Mouse (Mus musculus) cerebellum, adult 11 months (tissue): ENCODE results near the gene Lrig2.
"Not testable (repeated sequence)": the region's sequence is repeated elsewhere in the genome, so short reads cannot be mapped to it uniquely, and the experiment has no call there.

ENCODE experiments used
- DNase-seq: peaks from one replicate; pipeline ENCODE4 v3.0.0; 2022

Lrig2 gene

DNA sequence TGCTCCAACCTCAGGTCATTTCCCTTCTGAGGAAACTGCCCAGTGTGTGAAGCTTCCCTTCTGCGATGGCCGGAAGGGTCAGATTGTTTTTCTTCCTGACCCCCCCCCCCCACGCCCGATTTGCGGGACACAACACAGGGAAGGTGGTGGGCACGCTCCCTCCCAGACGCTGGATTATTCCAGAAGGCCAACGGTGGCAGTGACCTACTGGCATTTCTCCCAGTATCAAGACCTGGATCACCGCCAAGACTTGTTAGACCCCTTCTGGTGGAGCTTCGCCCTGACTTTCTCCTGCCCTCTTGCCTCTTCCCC, 79.9 kb downstream of the Lrig2 start:
- DNase-seq = no peak

DNA sequence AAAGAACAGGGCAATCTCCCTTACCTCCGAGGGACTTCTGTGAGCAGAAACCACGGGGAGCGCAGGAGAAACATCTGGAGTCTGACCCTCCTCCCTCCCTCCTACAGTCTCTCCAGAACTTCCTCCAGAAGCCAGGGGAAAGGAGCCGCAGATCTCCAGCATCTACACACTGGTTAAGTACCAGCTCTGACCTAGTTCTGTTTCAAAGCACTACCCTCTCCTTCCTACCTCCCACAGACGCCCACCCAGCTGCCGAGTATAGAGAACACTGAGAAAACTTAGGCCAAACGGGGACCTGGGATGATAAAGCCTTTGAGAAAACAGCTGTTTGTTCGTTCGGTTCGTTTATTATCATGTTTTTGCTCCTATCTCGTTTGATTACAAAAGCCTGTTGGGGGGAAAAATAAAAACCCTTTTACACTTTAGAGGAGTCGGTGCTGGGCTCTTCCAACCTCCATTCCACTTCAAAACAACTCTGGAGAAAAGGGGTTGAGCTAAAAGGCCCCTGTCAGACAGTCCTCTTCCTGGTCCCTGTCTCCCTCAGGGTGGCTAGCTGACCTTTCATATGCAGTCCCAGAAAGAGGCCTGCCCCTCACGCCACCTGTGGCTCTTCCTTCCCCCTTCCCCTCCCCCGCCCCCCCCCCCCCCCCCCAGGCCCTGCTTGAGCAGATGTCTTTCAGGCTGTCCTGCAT, 80.4 kb downstream of the Lrig2 start:
- DNase-seq = no peak

DNA sequence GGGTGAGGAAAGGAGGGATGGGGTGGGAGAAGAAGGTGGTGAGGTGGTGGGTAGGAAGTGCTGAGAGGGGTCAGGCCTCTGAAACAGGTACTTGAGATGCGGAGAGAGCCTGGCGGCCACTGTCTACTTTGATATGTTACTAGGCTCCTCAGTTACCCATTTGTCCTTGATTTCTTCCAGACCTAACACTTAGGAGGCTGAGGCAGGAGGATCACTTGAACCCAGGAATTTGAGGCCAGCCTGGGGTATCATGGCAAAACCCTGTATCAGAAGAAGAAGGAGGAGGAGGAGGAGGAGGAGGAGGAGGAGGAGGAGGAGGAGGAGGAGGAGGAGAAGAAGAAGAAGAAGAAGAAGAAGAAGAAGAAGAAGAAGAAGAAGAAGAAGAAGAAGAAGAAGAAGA, 84.4 kb downstream of the Lrig2 start:
- not testable (repeated sequence) for DNase-seq

DNA sequence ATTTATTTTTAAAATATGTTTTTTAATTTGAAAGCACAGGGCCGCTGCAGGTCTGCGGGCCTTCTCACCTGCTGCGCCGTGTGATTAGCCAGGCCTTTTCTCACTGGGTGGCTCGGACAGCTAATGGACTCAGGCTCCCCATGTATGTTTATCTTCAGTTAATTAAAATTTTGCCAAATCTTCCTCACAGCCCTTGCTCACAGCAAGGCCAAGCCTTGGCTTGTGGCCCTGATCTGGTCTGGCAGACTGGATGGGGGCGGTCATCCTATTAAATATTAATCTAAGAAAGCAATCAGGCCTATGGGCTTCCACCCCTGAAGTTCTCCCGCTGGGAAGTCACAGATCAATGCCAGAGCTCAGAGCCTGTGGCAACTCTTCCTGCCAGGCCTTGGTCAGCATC, 87.4 kb downstream of the Lrig2 start:
- peak; percentile 30 for DNase-seq

DNA sequence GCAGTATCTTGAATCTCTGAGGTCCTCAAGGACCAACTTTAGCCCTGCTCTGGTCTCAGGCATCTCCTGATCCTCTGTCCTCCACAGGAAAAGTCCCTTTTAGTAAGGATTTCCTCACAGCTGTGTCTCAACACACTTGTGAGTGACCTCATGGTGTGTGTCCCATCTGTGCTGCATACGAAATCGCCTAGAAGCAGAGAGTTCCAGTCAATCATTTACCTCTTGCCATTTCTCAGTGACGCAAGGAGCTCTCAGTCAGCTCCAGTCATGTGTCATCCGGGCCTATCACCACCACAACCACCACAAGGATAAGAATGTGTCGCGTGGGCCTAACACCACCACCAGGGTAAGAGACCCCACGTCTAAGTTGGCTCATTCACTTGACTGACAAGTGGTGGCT, 90.8 kb downstream of the Lrig2 start:
- no peak for DNase-seq

DNA sequence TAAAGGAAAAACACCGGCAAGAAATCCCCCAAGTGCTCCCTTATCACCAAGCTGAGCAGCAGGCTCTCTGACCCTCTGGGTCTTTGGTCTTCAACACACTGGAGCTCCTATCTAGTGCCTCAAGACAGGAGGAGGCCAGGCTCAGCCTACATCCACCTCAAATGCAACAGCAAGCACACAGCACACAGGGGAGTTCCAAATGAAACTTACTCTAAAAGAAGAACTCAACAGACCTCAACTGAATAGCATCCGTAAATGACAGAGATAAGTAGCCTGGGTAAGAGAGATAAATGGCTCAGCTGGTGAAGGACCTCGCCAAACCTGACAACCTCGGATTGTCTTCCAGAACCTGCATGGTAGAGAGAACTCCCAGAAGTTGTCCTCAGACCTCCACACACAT, 91.7 kb downstream of the Lrig2 start:
- DNase-seq = no peak

DNA sequence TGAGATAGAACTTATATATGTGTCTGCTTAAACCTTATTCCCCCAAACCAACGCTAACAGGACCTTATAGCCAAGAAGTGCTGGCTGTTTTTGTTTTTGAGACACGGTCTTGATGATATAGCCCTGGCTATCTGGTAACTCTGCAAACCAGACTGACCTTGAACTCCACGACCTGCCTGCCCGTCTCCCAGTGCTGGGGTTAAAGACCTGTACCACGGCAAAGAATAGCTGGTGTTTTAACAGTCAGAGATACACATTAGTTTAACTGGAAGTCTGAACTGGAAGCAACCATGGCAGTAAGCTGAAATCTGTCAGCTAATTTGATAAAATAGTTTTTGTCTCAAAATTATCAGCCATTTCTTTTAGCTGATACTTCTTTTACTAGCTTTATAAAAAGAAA, 94.9 kb downstream of the Lrig2 start:
- DNase-seq = no peak

DNA sequence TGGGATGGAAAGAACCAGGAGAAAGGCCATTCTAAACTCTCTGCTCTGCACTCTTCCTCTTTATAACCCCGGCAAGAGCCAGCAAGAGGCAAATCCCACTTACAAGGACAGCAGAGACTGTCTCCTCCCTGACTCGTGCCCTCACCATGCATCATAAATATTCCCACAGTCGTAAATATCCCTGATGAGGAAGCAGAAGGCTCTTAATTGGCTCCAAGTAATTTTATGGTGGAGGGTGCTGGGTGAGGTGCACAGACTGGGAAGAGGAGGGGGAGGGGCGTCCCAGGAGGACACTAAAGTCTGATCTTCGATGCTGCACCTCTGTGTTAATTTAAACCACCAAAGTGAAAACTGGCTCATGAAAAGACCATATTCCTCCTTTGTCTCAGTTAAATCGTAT, 99.2 kb downstream of the Lrig2 start:
- DNase-seq = no peak

DNA sequence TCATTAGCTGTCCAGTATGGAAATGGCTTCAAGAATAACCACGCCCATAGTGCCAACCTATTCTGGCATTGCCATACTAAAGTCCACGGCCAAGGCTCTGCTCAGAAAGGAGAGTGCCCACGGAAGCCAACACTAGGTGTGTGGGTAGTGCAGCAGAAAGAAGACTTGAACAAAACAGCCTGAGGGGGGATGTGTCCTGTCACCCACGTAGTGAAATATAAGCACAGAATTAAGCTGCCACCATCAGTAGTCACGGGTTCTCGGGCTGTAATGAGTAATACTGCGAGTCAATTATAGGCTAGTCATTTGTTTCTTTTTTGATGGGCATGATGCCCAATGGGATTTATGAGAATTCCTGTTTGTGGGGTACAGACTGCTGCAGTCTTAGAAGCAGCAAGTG, 104.2 kb downstream of the Lrig2 start:
- DNase-seq = no peak

DNA sequence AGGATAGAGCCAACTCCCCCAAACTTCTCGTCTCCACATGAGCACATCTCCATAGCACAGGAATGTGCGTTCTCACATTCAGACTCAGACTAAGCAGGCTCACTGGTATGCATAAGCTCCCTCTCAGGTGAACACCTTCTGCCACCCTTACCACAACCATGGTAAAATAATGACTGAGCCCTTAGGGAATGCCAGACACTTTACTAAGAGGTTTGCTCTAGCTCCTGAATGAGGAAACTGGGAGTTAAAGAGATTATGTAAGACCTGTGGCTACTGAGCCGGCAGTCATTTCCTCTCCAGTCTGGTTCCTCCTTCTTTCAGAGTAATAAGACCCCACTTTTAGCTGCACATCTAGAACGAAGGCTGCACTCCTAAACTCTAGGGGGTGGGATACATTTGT, 108.1 kb downstream of the Lrig2 start:
- DNase-seq = no peak

DNA sequence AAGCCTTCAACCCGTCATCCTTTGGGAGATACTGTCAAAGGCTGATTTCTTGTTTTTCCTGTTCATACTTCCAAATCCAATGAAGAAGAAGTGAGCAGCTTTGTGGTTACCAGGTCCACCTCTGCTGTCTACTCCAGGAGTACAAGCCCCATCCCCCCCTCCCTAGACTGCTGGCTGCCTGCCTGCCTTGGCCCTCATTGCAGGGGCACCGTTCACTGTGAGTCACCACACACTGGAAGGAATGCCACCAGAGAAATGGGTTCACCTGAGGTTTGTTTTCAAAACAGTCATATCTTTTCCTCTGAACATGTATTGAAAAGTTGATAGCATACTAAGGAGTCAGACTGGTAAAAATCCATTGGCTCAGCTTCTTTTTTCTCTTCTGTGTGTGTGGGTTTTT, 110.5 kb downstream of the Lrig2 start:
- no peak for DNase-seq

DNA sequence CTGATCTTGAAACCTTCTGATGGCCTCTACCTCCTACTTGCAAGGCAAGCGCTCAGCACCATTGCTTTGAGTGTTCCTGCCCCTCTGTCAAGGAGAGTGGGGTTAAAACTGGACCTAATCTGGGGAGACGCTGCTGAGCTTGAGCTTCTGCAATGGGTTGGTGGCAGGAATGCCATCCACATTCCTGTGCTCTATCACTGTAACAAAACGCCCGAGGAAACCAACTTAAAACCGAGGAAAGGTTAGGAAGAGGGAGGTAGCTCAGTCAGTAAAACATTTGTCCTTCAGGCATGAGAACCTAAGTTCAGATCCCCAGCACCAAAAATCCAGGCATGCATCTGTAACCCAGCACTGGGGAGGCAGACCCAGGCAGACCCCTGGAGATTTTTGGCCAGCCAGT, 111.6 kb downstream of the Lrig2 start:
- no peak for DNase-seq

DNA sequence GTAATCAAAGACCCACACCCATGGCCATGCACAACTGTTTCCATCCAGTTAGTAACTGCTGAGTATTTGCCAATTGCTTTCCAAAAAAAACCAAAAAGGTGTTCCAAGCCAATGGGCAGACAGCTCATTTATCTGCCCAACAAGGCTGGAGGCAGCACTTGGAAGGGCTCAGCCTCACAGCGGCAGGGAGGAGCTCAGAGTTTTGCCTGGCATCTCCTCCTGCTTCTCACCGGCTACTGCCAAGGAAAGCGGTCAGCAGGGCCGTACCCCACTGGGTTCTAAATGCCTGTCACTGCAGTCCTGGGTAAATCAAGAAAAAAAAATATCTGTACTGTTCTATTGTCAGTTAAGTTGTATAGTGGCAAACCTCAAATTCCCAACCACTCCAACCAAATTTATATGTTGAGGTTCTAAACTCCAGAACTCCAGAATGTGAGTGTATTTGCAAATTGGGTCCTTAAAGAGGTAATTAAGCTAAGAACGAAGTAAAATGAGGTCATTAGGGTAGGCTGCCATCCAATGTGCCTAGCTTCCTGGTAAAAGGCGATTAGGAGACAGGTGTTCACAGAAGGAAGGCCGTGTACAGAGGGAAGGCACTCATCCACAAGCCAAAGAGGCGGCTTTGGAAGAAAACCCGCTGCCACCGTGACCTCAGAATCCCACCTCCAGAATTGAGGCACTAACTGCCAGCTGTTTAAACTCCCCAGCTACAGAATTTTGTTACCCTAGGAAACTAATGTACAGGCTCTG, 112.2 kb downstream of the Lrig2 start:
- peak; percentile 73 for DNase-seq

DNA sequence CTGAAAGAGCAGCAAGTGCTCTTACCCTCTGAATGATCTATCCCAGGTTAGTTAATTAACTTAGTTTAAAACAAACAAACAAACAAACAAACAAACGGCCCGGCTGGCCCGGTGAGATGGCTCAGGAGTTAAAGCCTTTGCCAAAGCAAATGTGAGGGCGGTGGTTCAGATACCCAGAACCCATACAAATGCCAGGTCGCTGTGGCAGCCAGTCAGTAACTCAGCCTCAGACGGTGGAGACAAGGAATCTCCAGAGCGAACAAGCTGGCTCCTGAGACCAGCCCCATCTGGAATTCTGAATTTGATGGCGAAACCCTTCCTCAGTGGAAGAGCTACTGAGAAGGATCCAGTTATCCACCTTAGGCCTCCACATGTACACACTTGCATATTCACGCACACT, 114.4 kb downstream of the Lrig2 start:
- peak; percentile 32 for DNase-seq

DNA sequence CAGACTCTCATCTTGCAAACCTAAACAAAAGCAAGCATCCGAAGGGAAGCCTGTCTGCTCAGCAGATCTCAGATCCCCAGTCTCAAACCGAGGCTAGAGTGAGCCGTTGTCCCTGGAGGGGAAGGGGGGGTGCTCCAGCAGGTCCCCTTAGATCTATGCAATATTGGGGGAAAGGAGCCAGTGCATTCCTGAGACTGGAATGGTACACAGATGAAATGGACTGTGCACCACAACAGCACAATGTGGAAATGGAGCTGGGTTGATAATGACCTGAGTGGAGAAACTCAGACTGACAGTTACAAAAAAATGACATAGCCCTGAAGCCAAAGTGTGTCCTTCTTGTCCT, 115.0 kb downstream of the Lrig2 start:
- DNase-seq = no peak

DNA sequence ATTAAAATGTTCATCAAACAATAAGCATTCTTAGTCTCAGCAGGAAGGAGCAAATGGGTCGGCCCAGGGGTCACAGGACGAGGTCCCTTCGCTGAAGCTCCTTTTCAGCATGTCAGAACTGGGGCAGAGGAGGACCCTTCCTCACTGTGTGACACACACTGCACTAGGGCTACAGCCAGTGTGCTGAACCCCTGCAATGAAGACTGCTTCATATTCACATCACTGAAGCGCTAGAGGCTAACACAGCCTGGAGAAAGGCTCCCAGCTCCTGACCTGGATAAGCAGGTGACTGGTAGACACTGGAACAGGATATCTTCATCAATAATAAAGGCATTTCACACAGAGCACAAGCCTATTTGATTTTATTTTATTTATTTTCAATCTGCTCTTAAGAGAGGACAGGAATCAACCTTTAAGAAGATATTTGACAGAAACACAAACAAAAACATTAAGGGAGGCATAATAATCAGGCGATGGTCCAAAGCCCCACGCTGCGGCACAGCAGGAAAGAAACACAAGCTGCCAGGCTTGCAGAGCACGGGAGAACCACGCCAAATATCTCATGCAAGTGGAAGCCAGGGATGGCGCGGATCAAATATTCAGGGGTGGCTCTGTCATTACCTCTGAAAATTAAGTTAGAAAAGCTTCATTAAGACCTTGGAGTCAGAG, 115.5 kb downstream of the Lrig2 start:
- DNase-seq = peak; percentile 75

DNA sequence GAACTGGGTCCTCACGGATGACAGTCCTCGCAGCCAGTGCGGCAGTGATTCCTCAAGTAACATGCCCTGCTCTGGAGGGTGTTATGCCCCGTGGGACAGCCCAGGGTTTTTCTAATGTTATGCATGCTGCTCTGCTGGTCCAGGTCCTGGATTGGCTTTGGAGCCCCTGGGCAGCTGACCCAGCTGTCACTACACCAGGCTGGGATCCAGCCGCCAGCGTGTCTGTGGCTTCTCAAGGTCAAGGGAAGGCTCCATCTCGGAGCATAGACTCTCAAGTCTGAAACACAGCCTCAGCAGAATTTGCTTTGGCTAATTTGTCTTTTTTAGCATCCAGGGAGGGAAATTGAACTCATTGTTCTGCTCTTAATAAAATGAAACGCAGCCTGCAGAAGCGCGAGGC, 121.6 kb downstream of the Lrig2 start:
- DNase-seq = no peak

DNA sequence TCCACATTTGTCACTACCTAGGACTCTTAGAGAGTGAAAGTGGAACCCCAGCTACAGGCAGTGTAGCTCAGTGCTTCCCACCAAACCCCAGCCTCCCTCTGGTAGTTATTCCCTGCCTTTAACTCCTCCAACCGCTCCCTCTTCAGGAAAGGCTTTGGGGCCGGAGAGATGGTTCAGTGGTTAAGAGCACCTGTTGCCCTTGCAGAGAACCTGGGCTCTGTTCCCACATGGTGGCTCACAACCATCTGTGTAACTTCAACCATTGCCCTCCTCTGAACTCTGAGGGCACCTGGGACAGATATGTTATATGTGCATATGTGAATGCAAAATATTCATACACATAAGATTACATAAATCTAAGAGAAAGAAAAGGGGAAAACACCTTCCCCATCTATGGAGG, 122.3 kb downstream of the Lrig2 start:
- no peak for DNase-seq

DNA sequence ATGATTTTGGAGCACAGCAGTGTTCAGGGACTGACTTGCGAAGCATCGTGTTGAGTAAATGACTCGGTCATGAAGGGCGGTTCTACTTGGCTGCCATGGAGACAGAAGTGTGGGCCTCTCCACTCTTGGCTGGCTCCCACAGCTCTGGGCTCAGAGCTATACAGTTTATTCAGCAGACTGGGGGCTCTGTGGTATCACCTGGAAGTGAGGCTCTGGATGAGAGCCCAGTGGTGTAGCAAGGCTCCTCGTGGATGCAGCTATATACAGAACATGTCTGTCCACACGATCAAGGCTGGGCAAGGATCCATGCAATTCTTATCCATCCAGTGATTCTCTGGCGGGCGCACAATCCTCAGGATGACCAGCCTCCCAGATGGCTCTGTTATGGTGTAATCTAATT, 126.1 kb downstream of the Lrig2 start:
- no peak for DNase-seq

DNA sequence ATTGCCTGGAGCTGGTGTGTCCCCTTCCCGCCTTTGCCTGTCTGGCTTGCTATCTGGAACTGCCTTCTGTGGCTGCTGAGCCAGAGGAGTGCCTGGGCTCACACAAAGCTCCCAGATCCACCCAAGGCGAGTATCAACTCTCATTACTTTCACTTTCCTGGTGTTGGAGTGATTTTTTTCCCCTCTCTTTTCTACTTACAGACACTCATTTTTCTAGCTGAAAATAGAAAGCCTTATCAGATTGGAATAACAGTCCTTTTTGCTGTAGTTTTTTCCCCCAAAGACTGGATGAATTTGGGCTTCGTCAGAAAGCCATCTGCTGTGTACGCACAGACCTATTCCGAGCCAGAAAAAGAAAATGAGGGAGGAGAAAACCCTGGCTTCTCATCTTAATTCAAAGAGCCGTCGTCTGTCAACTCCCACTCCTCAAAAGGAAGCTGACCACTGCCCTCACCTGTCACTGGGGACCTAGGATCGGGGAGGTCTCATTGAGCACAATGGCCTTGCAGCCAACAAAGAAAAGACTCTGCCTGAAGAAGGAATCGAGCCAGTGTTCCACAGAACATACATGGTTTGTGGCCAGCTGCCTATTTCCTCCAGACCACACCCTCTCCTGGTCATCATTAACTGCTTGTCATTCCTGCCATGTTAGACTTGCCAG, 127.9 kb downstream of the Lrig2 start:
- no peak for DNase-seq

DNA sequence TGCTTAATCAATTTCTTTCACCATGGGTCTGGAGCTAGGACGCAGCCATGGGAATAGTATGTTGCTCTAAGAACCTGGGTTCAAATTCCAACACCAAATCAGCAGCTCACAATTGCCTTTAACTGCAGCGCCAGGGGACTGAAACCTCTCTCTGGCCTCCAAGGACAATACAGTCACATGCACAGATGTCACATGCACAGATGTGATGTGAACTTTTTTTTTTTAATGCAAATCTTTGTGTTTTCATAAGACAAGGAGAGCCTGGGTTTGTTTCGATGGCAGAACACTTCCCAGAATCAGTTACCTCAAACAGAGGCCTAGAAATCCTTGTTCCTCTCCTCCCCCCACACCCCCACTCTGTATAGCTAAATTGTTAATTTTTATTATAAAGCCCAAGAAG, 133.5 kb downstream of the Lrig2 start:
- DNase-seq = no peak

DNA sequence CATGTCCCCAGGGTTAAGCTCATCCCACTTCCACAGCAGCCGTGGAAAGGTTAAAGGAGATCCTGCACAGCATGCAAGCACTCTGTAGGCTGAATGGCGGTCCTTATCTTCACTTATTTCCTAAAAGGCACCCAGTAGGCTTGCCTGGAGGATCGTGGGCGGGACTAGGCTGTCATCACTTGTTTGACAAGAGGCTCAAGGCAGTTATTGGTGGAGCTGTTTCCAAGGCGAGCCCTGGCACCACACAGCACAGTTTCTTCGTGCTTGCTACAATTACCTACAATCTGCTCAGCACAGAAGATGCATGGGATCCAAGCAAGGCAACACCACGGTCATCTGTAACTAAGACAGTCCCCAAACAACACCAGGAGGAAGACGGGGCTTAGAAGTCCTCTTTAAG, 137.8 kb downstream of the Lrig2 start:
- no peak for DNase-seq

DNA sequence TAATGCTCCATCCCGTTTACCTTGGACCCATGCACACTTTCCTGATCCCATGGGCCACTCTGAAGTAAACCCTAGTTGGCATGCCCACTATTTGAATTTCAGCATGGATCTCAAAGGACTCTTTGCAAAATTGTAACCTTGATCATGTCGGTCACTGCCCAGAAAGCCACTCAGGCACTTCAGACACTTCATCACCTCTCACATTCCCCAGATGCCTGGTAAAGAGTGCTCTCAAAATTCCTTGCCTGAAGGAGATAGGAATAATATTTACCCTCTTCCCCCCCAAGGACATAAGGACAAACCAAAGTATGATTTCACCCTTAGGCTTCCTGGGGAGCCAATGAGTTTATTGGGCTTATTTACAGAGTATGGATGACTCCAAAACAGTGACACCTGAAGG, 139.3 kb downstream of the Lrig2 start:
- no peak for DNase-seq

DNA sequence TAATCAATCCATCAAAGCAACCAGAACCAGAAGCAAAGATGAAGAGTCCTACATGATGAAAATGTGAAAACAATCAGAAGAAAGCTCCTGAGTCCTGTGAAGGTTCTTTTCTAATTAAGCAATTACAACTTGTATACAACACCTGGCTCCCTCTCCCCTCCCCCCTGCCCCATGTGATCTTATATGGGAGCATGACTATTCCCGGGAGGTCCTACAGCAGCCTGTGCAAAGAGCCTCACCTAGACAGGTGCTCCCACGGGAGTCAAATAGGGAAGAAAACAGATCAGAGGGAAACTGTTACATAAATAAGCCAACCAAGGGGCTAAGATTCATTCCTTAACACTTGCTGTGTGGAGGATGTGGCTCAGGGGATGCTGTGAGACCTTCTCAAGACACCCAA, 143.8 kb downstream of the Lrig2 start:
- DNase-seq = no peak
